Mouse (Mus musculus) E14TG2a.4 (cell line): Measurements from ENCODE around the gene Gas7.

ENCODE experiments used
- CTCF ChIP-seq: conservative IDR thresholded peaks from 2 replicates; pipeline ENCODE4 v1.5.1; 2014; ENCODE audit warnings: low read length
- POU5F1 ChIP-seq: IDR thresholded peaks from 2 replicates; pipeline ENCODE4 v1.6.1; 2014; ENCODE audit warnings: low read length, borderline replicate concordance

DNA sequence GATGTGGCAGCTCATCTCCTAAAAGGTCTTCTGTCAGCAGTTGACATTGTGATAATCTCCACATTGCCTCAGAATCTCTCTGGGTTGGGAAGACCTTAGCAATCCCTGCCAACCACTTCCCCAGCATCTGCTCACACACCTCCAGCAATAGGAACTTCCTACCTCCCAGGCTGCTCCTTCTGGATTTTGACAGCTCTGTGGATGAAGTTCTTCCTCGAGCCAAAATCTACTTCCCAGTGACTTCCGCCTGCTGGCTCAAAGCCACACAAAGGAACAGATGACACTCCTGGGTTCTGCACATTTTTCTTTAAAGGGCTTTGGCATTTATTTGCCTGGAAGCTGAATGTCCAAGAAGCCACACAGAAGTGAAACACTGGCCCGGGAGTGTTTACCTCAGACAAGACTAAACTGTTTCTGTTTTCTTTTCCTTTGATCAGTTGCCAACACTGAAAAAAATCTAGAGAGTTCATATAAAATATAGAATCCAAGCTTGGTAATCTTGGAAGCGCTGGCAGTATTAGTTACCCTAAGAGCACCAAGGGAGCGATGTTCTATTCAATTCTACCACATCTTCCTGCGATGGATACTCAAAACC lies 40.8 kb upstream of the Gas7 start:
- no peak for TF ChIP-seq CTCF
- TF ChIP-seq POU5F1, result no peak
